Mouse (Mus musculus) Muller cell, postnatal 12 days (primary cell): ENCODE measurements around the gene Ric3.
"Not testable (repeated sequence)": the region's sequence is repeated elsewhere in the genome, so short reads cannot be mapped to it uniquely, and the experiment has no call there.

Source experiments
- DNase-seq: peaks from one replicate; pipeline ENCODE4 v3.0.0-alpha.2; 2015; ENCODE audit errors: inconsistent ontology term

The Ric3 gene

GRCm38 (mm10) chr7:109083113-109083812, at the start of gene Ric3:
TSS of gene Ric3 (minus strand) at chr7:109083331.
- peak; percentile 43 for DNase-seq

- no peak for DNase-seq
Observed at GRCm38 (mm10) chr7:109131565-109131964, 48.4 kb upstream of the Ric3 start.

- DNase-seq: no peak
Observed at GRCm38 (mm10) chr7:109129946-109130686, 47.0 kb upstream of the Ric3 start.

- no peak for DNase-seq
Observed at GRCm38 (mm10) chr7:109129442-109129841, 46.3 kb upstream of the Ric3 start.

GRCm38 (mm10) chr7:109115929-109116328, 32.8 kb upstream of the Ric3 start:
- DNase-seq: no peak

GRCm38 (mm10) chr7:109115488-109115887, 32.4 kb upstream of the Ric3 start:
- not testable (repeated sequence) for DNase-seq

GRCm38 (mm10) chr7:109114950-109115349, 31.8 kb upstream of the Ric3 start:
- no peak for DNase-seq

GRCm38 (mm10) chr7:109111000-109111399, 27.9 kb upstream of the Ric3 start:
- DNase-seq: peak; percentile 50

- DNase-seq: no peak
Observed at GRCm38 (mm10) chr7:109104894-109105293, 21.8 kb upstream of the Ric3 start.

- DNase-seq: no peak
Observed at GRCm38 (mm10) chr7:109101167-109101566, 18.0 kb upstream of the Ric3 start.

- peak; percentile 37 for DNase-seq
Observed at GRCm38 (mm10) chr7:109098145-109099018, 15.3 kb upstream of the Ric3 start.

GRCm38 (mm10) chr7:109097203-109097602, 14.1 kb upstream of the Ric3 start:
- DNase-seq: no peak

- no peak for DNase-seq
Observed at GRCm38 (mm10) chr7:109096618-109097017, 13.5 kb upstream of the Ric3 start.

GRCm38 (mm10) chr7:109094294-109094693, 11.2 kb upstream of the Ric3 start:
- DNase-seq: no peak

- DNase-seq: not testable (repeated sequence)
Observed at GRCm38 (mm10) chr7:109091316-109091715, 8.2 kb upstream of the Ric3 start.

- DNase-seq: no peak
Observed at GRCm38 (mm10) chr7:109086946-109087345, 3.8 kb upstream of the Ric3 start.

- DNase-seq: no peak
Observed at GRCm38 (mm10) chr7:109083813-109084184, 668 bp upstream of the Ric3 start.

- peak; percentile 51 for DNase-seq
Observed at GRCm38 (mm10) chr7:109082269-109083112, 640 bp downstream of the Ric3 start.

- DNase-seq: peak; percentile 6
Observed at GRCm38 (mm10) chr7:109072326-109072725, 10.8 kb downstream of the Ric3 start.

GRCm38 (mm10) chr7:109069641-109070040, 13.5 kb downstream of the Ric3 start:
- no peak for DNase-seq

- DNase-seq: no peak
Observed at GRCm38 (mm10) chr7:109059536-109059935, 23.6 kb downstream of the Ric3 start.
